Mouse (Mus musculus): ENCODE measurements around the gene Gm21103.
"Not testable (repeated sequence)": the region's sequence is repeated elsewhere in the genome, so short reads cannot be mapped to it uniquely, and the experiment has no call there.

Gm21103 gene

GRCm38 (mm10) chr14:6304743-6305142, at the start of gene Gm21103:
Gene Gm21103 (minus strand): TSS chr14:6304843.
- not testable (repeated sequence) for DNase-seq (ENCODE audit: low spot score in 2 of 2)

GRCm38 (mm10) chr14:6343578-6343977, 38.9 kb upstream of the Gm21103 start, which contains the start of gene Gm3618:
Gene Gm3618 (minus strand): TSS chr14:6343678.
- DNase-seq (ENCODE audit: low spot score in 2 of 2): not testable (repeated sequence)

GRCm38 (mm10) chr14:6286931-6287715, 17.5 kb downstream of the Gm21103 start, which contains the start of gene Gm3411:
Gene Gm3411 (minus strand): TSS chr14:6287250.
- peak; percentile 32 to 57 for DNase-seq (ENCODE audit: low spot score in 2 of 2)
